In genomic region chr2:120722491-120722890, GRCm38 (mm10) we compare ENCODE assay signal across 25 mouse cellular contexts.
DNase-seq lines count a peak whose midpoint lies in the region; ATAC-seq and TF ChIP-seq lines count a peak whose summit lies in the region.
"Had no signal": no experiment of that assay in that cellular context is flagged by ENCODE, and none has a peak within 500 bp of the region (broad histone marks: within the 10 kb centered on the region; RNA-seq: fewer than 3 reads in every experiment).

No protein-coding gene starts in this region.

- ATAC-seq in heart, embryonic 13.5 days (ENCODE audit: extremely low read depth, insufficient number of reproducible peaks, low FRiP score, low TSS enrichment), result no peak
- ATAC-seq: activated CD4-positive, CD25-positive, alpha-beta regulatory T cell, adult 4 months; intestine, embryonic 15.5 days; midbrain, embryonic 13.5 days had no signal

- DNase-seq in heart, adult 18-20 months, result peak; percentile 17 to 26
- DNase-seq in heart, postnatal 36 days, result no peak
- DNase-seq in layer of hippocampus, adult 2 months (ENCODE audit: low spot score in 2 of 2), result no peak
- DNase-seq in layer of hippocampus, postnatal 14 days (ENCODE audit: low spot score in 2 of 2), result no peak
- DNase-seq in ovary, postnatal 14 days (ENCODE audit: low spot score), result no peak
- no peak for DNase-seq in frontal cortex, postnatal 14 days (ENCODE audit: low spot score in 2 of 2)
- DNase-seq: adrenal gland, postnatal 10 days; cerebellum, adult 18-20 months; cerebellum, postnatal 25 days; gastrocnemius, postnatal 14 days; kidney, adult 9 months; kidney, postnatal 36 days; lung, postnatal 10 days; right cerebral cortex, postnatal 25 days had no signal

- intact Hi-C loops in heart, postnatal 36 days (cut with DNase I), result no loop called here

- no peaks in the 10 kb centered on the region for H3K27me3 ChIP-seq in heart, embryonic 13.5 days (replicated peaks)
- H3K27me3 ChIP-seq in myocyte (ENCODE audit: control insufficient read depth, insufficient read depth, insufficient read length), result no peaks in the 10 kb centered on the region
- H3K27me3 ChIP-seq: embryonic facial prominence, embryonic 15.5 days; hindbrain, embryonic 12.5 days; intestine, embryonic 15.5 days; liver, embryonic 15.5 days; midbrain, embryonic 13.5 days; neural tube, embryonic 15.5 days; stomach, embryonic 15.5 days had no signal

- H3K4me3 ChIP-seq in layer of hippocampus, adult 2 months, result no peak overlapping the region
- H3K4me3 ChIP-seq in heart, embryonic 13.5 days, result no peak overlapping the region
- no peak overlapping the region for H3K4me3 ChIP-seq in myocyte
- H3K4me3 ChIP-seq: embryonic facial prominence, embryonic 15.5 days; hindbrain, embryonic 12.5 days; intestine, embryonic 15.5 days; liver, embryonic 15.5 days; midbrain, embryonic 13.5 days; neural tube, embryonic 15.5 days; stomach, embryonic 15.5 days had no signal

- peaks cover 100% of the 10 kb centered on the region for H3K36me3 ChIP-seq in heart, embryonic 13.5 days
- H3K36me3 ChIP-seq in myocyte (ENCODE audit: control insufficient read depth, insufficient read depth), result peaks cover 57% of the 10 kb centered on the region

- no peak for TF ChIP-seq POLR2A in myocyte (IDR thresholded peaks at IDR 0.05; ENCODE audit: insufficient read length, low read depth)

- WGBS in heart, embryonic 13.5 days, result 43% methylated on average over 8 of the region's 8 CpGs

- no peak for TF ChIP-seq CTCF in layer of hippocampus, adult 2 months (conservative IDR thresholded peaks at IDR 0.05)

- no peaks in the 10 kb centered on the region for H3K9me3 ChIP-seq in heart, embryonic 13.5 days
- H3K9me3 ChIP-seq: embryonic facial prominence, embryonic 15.5 days; G1E; hindbrain, embryonic 12.5 days; intestine, embryonic 15.5 days; liver, embryonic 15.5 days; midbrain, embryonic 13.5 days; neural tube, embryonic 15.5 days; stomach, embryonic 15.5 days had no signal

- H3ac ChIP-seq in myocyte (ENCODE audit: control insufficient read depth, insufficient read length), result no peak overlapping the region

- peak overlapping the region; percentile 61; the same call in 1 of the 2 replicates for H3K27ac ChIP-seq in layer of hippocampus, adult 2 months
- H3K27ac ChIP-seq in heart, embryonic 13.5 days (replicated peaks), result peak overlapping the region; percentile 44; the same call in 1 of the 2 replicates
- H3K27ac ChIP-seq: embryonic facial prominence, embryonic 15.5 days; hindbrain, embryonic 12.5 days; intestine, embryonic 15.5 days; midbrain, embryonic 13.5 days; neural tube, embryonic 15.5 days; stomach, embryonic 15.5 days had no signal

- H3K79me2 ChIP-seq in myocyte (ENCODE audit: control insufficient read depth, insufficient read depth), result no peaks in the 10 kb centered on the region

- no peak overlapping the region for H3K9ac ChIP-seq in heart, embryonic 13.5 days
- H3K9ac ChIP-seq: embryonic facial prominence, embryonic 15.5 days; hindbrain, embryonic 12.5 days; intestine, embryonic 15.5 days; liver, embryonic 15.5 days; midbrain, embryonic 13.5 days; neural tube, embryonic 15.5 days; stomach, embryonic 15.5 days had no signal

- peaks cover 24% of the 10 kb centered on the region for H3K4me1 ChIP-seq in heart, embryonic 13.5 days
- H3K4me1 ChIP-seq: embryonic facial prominence, embryonic 15.5 days; hindbrain, embryonic 12.5 days; intestine, embryonic 15.5 days; midbrain, embryonic 13.5 days; neural tube, embryonic 15.5 days; stomach, embryonic 15.5 days had no signal

- H3K4me2 ChIP-seq in heart, embryonic 13.5 days, result no peak overlapping the region
- no peak overlapping the region for H3K4me2 ChIP-seq in myocyte (ENCODE audit: low read depth)
- H3K4me2 ChIP-seq: embryonic facial prominence, embryonic 15.5 days; hindbrain, embryonic 12.5 days; intestine, embryonic 15.5 days; liver, embryonic 15.5 days; midbrain, embryonic 13.5 days; neural tube, embryonic 15.5 days; stomach, embryonic 15.5 days had no signal

TF ChIP-seq in myocyte, 11 proteins besides CTCF, POLR2A, EP300 and RAD21:
- TF ChIP-seq USF1 (IDR thresholded peaks at IDR 0.05; ENCODE audit: low read depth), result no peak
- TF ChIP-seq MAX (IDR thresholded peaks at IDR 0.05; ENCODE audit: low read depth), result no peak
- TF ChIP-seq TCF12 (IDR thresholded peaks at IDR 0.05; ENCODE audit: insufficient read depth, poor library complexity, severe bottlenecking), result no peak
- no peak for TF ChIP-seq SRF (IDR thresholded peaks at IDR 0.05; ENCODE audit: control insufficient read depth, insufficient read length, low read depth)
- no peak for TF ChIP-seq CEBPB (IDR thresholded peaks at IDR 0.05; ENCODE audit: insufficient read depth, poor library complexity, severe bottlenecking)
- no peak for TF ChIP-seq REST (IDR thresholded peaks at IDR 0.05; ENCODE audit: insufficient read depth, insufficient read length)
- peak; percentile 41 for TF ChIP-seq POLR2AphosphoS2 (IDR thresholded peaks at IDR 0.05; ENCODE audit: insufficient read length, low read depth)
- TF ChIP-seq TCF3 (IDR thresholded peaks at IDR 0.05; ENCODE audit: insufficient read length, low read depth), result no peak

Comparison
In these comparisons a context has a peak if more than half of its experiments do, and no peak if none do; other contexts are left out.
1. DNase-seq: peak in heart, adult 18-20 months (2 of 2); none in heart, postnatal 36 days (0 of 2), layer of hippocampus, adult 2 months (0 of 2), layer of hippocampus, postnatal 14 days (0 of 2), ovary, postnatal 14 days (single experiment) and frontal cortex, postnatal 14 days (0 of 2).